Mouse (Mus musculus) adrenal gland, adult 18-20 months (tissue): ENCODE data around the gene Alkbh1. TPM values are rescaled to one million over a fixed set of nuclear protein-coding genes. Genes with fewer than 3 reads are reported as not detected.
"Not testable (repeated sequence)": the region's sequence is repeated elsewhere in the genome, so short reads cannot be mapped to it uniquely, and the experiment has no call there.

Source experiments
- DNase-seq, 2 experiments: peaks; one replicate each; pipeline ENCODE4 v3.0.0; 2021 to 2022; ENCODE audit warnings: low spot score in 2 of 2
- long read RNA-seq, 2 experiments: library from polyadenylated mRNA; stranded (forward); transcript quantifications; one replicate each; pipeline ENCODE4 v2.0.0; 2021
- total RNA-seq, 2 experiments: library from RNA; stranded (reverse); gene quantifications; 1 replicate in 1 of 2; 2 replicates in 1 of 2; pipeline ENCODE4 v1.2.3; 2021

Gene Alkbh1
- total RNA-seq: 10 to 100 TPM; 24.9 to 25.1 TPM
- long read RNA-seq, experiment 1, transcript Alkbh1-209 (6 exons, 3,857 nt): major isoform, 12 of 23 reads
- long read RNA-seq, experiment 1, partial matches to known transcripts: 0 of 23 reads
- long read RNA-seq, experiment 1, other reads (novel, unspliced or antisense): 7 of 23 reads
- long read RNA-seq, experiment 2, transcript Alkbh1-209 (6 exons, 3,857 nt): major isoform, 19 of 23 reads
- long read RNA-seq, experiment 2, partial matches to known transcripts: 0 of 23 reads
- long read RNA-seq, experiment 2, other reads (novel, unspliced or antisense): 0 of 23 reads

DNA sequence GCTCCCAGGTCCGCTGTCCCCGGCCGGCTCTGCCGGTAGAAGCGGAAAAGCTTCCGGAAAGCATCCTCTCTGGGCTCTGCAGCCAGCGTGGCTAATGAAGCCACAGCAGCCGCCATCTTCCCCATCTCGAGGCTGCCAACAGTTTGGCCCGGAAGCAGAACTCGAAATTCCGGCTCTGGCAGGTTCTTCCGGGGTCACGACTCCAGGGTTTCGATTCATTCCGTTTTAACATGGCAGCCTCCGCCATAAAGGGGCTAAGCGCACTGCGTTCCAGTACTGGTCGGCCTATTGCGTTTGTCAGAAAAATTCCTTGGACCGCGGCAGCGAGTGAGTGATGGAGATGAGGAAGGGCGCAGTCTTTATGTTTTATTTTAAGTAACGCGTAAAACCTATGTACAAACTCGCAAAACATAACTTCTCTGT is at the start of gene Alkbh1, which contains the start of gene Slirp:
Gene Alkbh1, minus strand, starts transcription at position 318 of the 423 bp plus-strand sequence.
Gene Slirp, plus strand, starts transcription at position 197 of the 423 bp plus-strand sequence.
- peak; percentile 80 to 82 for DNase-seq

DNA sequence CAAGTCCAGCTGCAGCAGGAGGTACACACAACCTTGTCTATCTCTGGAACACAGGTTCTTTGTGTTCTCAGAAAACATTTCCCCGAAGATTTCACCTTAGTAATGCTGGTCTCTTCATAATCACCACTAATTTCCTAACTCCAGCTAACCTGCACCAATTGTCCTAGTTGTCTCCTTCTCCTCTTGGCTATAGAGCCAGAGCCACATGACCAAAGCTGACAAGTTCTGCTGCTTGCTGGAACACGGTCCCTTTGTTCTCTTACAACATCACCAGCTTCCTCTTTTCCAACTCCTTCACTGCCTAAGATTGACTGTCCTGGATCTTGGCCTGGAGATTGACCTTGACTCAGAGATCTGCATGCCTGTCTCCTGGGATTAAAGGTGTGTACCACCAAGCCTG is 44.9 kb upstream of the Alkbh1 start:
- not testable (repeated sequence) for DNase-seq

DNA sequence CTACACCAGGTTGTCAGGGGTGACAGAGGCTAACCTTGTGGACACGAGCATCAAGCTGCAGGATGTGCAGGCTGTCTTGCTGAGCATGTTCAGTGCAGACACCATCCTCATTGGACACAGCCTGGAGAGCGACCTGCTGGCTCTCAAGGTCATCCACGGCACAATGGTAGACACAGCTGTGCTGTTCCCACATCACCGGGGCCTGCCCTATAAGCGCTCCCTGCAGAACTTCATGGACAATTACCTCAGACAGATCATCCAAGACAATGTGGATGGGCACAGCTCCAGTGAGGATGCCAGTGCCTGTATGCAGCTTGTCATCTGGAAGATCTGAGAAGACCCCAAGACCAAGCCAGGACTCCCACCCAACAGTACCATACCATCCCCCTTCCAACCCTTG is 38.7 kb upstream of the Alkbh1 start:
- not testable (repeated sequence) for DNase-seq

DNA sequence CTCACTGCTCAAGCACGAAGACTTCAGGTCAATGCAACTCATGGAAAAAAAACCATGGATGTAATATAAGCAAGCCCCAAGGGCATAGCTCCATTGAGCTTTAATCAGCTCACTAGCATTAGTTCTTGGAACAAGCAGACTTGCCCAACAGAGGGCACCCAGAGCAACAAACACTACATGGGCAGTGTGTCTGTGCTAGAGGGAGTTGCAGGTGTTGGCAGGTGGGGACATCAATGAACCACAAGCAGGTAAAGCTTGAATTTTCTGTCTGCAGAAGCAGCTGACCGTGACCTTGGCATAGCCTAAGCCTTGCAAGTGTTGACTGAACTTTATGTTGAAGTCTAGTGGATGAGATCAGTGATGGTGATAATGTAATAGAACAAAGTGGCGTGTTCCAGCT is 30.9 kb upstream of the Alkbh1 start:
- no peak for DNase-seq

DNA sequence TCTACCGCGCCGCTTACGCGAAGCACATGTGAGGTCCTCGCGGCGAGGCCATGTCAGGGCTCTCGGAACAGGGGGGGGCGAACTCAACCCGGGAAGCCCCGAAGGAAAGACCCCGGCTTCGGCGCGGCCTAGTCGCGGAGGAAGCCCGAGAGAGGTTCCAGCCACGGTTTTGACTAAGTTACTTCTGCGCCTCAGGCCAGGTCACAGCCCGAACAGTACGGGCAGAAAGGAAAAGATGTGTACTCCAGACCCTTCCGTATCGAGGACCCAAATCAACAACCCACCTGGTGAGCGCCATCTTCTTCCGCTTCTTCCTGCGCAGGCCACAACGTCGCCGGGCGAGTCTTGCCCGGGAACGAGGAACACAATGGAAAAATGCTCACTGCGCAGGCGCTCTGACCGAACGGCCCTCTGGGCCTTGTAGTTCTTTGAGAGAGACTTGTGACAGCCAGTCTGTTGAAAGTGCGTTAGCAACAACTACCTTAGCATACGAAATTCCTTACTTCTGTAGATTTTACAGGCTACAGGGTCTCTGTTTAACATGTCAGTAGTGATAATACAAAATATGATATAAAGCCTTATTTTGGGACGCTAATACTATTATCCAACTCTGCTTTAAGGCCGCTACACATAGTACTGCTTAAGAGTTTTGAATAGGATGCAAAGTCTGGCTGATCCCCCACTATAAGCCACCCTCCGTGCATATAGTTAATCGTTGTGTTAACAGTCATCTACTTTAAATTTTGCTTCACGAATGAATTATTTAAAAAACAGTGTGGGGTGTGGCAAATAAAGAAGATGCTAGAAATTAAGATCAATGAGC is 28.4 kb upstream of the Alkbh1 start, which contains the start of gene Snw1:
Gene Snw1, minus strand, starts transcription at position 311 of the 823 bp plus-strand sequence.
- peak; percentile 88 to 91 for DNase-seq

DNA sequence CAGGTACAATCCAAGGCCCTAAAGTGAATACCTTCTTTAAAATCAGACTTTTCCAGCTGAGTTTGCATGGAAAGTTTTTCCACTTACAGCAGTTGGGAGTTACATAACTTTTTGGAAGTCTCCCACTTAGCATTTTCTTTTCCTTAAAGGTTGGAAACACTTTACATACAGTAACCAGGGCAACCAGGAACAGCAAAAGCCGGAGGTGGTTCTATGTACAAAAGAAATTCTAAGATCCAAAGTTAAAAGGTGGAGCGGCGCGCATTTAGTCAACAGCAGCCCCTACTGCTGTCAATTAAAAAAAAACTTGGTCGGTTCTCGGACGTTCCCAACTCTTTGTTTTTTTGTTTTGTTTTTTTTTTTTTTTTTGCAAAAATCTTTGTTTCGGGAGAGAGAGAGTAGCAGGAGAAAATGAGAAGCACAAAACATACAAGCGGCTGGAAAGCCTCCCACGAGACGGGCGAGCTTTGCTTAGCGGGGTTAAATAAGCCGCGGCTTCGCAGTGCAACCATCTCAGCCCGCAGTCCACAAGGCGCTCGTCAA is 27.7 kb upstream of the Alkbh1 start:
- no peak for DNase-seq

DNA sequence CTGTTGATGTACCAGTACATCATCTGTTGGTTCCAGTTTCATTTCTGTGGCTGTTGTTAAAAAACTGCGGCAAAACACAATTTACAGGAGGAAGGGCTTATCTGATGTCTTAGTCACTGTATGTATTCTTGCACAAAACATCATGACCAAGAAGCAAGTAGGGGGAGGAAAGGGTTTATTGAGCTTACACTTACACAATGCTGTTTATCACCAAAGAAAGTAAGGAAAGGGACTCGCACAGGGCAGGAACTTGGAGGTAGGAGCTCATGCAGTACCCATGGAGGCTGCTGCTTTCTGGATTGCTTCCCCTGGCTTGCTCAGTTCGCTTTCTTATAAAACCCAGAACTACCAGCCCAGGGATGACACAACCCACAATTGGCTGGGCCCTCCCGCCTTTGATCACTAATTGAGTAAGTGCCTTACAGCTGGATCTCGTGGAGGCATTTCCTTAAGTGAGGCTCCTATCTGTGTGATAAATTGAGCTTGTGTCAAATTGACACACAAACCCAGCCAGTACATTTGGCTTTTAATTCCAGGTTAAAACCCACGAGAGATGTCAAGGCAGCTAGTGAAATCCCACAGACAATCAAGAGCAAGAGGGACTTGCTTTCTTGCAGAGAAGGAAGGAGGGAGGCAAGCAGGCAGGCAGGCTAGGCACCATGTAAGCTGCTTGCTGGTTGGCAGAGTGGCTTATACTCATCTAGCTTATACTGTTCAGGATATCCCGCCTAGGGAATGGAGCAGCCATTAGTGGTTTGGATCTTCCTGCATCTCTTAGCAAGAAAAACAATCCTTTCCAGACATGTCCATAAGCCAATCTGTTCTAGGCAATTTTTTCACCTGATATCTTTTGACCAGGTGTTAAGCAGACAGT is 26.7 kb upstream of the Alkbh1 start:
- no peak for DNase-seq

DNA sequence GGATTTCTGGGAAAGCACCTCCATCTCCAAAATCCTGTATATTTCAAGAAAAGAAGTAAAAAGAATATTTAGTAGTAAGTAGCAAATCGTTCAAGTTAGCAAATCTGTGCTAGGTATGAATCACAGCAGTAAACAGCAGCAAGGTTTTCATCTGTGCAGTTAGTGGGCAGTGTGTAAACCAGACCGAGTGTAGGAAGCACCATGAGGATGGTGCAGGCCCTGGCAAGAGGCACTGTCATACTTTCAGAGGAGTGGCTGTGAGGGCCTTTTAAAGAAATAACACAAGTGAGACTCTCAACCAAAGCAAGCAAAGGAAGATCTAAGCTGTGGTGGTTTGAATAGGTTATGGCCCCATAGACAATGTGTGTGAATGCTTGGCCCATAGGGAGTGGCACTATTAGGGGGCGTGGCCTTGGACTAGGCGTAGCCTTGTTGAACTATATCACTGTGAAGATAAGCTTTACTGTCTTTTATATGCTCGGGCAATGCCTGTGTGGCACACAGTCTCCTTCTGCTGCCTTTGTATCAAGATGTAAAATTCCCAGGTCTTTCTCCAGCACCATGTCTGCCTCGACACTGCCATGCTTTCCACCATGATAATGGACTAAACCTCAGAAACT is 21.0 kb upstream of the Alkbh1 start:
- no peak for DNase-seq

DNA sequence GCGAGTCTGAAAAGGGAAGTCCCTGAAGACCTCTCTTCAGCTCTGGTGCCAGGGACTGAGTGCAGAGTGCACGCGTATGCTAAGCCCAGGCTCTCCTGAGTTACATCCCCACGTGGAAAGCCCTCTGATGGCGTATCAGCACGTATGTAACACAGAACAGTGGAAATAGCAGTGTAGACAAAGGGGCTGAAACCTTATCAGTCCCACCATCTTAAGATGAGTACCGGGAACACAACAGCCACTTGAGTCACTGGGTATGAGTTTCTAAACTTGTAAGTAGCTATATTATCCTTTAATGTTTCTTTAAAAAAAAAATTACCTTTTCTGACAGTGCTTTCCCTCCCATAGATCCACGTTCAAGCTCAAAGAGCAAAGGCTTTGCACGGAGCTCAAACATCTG is 5.6 kb upstream of the Alkbh1 start:
- DNase-seq: no peak

DNA sequence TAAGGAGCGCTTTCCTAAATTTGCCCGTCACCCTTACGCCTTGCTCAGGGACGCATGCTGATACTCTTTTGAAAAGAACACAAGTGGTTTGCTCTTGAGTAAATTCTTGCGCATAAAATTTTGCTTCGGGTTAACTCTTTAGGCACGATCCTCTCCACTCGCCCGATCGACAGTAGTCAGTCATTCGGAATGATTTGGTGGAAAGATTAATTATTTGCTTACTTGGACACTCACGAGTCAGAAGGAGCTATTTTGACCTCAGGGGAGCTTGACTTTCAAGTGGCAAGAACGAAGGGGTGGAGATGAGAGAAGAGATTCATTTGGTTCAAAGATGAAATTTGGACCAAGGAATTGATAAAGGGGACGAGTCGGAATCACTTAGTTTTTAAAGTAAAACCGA is 394 bp upstream of the Alkbh1 start:
- DNase-seq: no peak

DNA sequence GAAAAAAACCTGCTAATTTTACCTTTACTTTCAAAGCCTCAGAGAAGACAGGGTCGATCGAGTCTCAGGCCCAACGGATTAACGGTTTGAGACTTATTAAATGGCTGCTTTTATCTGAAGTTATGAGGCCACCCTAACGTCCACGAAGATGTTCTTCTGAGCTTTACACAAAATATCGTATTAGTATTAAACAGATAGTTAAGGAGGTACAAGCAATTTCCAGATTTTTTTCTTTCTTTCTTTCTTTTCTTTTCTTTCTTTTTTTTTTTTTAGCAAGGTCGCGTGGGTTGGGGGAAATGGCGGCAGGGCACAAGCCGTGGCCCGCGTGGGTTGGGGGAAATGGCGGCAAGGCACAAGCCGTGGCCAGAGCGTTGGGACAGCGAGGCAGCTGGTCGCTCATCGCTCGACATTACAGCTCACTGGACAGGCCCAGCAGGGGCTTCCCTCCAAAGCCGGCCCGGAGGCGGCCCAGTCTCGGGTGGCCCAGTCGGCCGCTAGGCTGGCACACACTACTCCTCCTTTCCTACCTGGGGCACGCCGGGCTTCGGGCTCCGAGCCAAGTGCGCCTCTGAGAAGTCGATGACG is 610 bp downstream of the Alkbh1 start:
- no peak for DNase-seq

DNA sequence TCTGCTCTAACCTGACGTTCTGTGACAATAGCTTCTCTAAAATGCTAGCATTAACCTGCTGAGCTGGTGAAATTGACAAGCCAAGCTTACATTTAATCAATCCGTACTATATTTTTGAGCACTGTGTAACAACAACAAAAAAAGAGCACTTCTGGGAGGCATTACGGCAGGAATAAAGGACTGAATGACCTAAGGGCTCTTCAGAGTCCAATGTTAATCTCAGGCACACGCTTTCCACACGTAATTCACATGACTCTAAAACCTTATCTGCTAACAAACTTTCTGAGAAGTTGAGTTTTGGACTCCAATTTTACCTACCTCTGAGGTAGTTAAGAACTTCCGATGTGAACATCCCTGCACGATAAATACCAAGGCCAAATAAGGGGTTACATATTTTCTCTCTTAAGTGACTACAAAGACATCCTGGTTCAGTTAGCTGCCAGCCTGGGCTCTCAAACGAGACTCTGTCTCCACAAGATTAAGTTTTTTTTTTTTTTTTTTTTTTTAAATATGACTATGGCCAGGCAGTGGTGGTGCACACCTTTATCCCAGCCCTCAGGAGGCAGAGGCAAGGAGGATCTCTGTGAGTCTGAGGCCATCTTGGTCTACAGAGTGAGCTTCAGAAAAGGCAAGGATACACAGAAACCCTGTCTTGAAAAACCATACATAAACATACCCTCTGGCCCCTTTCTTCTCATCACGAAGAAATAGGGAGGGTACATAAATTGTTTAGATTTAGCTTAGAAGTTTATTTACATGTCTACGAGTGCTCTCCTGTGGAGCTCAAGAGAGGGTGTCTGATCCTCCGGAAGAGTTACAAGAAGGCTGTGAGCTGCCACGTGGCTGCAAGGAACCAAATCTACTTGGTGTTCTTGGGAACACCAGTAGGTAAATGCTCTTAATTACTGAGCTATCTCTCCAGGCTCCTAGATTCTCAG is 1.4 kb downstream of the Alkbh1 start:
- no peak for DNase-seq

DNA sequence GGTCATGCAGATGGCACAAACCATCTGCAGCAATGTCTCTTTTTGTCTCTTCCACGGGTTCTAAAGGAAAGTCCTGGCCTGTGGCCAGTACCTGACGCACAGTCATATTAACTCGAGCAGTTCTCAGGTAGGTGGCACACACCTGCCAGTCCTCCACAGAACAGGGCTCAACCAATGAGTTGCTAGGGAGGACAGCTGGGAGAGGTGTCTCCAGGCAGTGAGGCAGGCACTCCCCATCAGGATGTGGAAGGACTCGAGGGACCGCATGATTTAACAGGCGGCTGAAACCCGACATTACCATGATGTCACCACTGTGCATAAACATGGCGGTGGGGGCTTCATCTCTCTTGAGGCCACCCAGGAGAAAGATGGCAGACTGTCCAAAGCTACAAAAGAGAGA is 14.9 kb downstream of the Alkbh1 start:
- DNase-seq: no peak

DNA sequence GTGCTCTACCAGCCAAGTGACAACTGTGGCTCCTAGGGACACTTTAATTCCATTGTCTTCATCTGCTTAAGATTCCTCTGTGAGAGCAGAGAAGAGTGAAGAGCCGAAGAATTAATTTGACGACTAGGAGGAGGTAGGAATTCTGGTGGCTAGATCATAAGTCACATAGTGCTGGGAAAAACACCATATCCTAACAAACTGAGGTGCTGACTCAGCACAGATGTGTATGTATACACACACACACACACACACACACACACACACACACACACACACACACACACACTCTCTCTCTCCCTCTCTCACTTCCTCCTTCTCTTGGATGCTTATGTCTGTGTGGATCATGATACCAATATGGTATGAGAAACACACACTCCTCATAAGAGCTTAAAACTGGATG is 15.5 kb downstream of the Alkbh1 start:
- no peak for DNase-seq

DNA sequence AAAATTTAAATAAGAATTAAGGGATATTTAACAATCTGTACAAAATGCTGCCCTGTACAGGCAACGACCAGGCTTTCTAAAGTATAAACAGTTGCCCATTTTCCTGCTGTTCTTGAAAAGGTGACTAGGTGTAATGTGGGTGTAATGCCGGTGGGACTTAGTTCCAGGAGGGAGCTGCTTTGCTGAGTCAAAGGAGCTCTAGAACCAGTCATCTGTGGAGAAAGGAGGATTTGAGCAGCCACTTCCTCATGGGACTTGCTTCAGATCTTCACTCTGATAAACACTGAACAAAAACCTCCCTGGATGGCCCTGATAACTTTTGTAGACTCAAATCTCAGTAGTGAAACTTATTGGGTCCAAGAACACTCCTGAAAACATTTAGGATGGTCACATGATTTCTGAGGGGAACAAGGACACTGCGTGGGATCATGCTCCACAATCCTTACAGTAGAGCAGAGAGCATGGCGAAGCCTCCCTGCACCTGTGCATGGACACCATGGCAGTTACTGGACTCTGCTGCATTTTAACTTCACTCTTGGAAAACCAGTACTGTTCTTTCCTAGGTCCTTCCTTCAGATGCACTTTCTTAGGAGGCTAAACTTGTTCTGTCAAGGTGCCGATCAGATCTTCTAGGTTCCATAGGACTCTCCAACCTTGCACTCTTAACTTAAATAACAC is 17.3 kb downstream of the Alkbh1 start:
- no peak for DNase-seq

DNA sequence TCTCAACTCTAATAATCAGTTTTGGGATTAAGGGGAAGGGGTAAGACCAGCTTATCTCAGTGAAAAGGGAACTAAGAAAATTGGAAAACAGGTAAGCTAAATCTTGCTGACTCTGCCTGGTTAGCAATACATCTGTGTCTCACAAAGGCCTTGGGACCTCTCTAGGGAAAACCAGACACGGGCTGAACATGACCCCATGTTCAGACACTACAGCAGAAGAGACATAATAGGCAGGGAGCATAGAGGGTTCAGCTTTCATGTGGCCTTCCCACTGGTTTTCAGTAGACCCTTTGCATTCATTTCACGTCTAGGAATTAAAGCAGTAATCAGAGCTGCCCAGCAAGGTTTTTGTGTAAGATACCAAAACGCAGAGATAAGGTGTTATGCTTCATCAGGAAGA is 19.3 kb downstream of the Alkbh1 start:
- DNase-seq: no peak

DNA sequence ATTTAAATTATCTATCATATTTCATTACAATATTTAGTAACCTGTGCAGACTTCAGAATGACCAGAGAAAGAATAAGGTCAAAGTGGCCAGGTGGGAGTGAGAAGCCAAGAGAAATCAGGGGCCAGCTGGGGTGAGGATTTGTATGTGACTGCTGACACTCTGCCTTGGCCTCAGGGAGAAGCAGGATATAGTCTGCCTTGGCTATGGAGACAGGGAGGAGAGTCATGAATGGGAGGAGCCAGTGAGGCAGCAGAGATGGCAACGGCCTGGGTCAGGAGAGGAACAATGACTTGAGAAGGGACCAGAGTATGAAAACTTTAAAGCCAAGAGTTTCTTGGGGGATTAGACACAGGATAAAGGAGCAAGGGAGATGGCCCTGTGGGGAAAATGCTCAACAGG is 20.1 kb downstream of the Alkbh1 start:
- no peak for DNase-seq

DNA sequence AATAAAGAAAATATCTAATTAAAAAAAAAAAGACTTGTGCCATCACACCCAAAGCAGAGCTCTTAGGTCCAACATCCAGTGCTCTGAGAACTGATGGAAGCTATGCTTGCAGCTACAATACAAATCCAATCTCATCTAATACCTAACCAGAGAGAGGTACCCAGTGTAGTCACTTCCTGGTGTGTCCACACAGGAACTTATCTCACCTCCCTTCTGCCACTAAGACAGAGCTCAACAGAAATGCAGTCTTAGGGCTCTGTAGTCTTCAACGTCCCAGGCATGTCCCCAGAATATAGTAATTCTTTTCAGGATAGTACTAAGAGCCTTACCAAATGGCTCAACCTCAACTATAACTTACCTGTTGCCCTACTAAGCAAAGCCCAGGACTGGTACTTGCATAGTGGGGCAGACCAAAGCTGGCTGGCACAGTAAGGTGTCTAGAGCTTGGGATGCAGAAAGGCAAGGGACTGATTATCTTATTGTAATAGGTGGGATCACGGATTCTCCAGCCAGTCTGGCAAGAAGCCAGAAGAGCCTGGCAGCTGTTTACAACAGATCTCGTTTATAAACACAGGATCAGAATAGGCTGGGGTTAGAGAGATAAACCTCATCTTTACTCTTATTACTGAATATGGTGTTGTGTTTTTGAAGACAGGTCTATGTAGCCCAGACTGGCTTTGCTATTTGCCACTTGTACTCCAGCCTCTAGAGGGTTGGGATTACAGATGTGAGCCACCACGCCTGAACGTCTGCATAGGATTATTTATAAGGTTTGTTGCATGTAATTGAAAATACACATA is 21.9 kb downstream of the Alkbh1 start:
- no peak for DNase-seq
